8 mouse cellular contexts compared by ENCODE assay signal in the genomic region with DNA sequence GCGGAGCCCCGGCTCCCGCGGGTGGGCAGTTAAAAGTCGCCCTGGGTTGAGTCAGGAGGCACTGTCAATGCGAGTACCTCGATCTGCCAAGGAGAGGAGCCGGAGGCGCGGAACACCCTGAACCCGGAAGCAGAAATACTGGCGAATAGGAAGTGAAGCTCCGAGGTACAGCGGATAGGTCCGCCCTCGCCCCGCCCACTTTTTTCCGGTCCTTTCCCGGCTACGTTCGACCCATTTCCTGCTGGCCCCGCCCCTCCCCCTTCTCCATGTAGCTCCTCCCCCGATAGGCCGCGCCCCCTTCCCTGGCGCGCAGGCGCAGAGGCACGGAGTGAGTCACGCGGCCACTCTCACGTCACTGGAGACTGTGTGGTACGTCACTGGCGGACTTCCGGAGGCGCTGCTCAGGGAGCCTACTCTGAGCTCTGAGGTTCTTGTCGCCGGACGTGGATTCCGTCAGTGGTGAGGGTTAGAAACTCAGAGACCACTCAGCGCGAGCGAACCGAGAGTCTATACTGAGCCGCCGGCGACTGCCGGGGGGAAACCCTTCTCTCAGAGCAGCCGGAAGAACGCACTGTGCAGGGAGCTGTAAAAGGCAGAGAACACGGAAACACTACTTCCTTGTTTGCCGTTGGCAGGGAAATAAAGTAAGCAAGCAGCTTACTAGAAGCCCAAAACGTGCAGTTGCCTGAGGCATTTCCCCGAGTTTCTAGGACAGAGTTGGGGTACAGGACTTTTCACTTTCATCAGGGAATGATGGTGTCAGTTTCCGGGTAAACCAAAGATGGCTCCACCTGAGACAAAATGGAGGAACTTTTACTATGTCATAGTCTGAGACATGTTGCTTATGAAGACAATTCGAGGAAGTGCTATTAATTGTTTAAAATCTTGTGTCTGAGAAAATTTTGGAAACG. TPM values are rescaled to one million over a fixed set of nuclear protein-coding genes. Genes with fewer than 3 reads are reported as not detected.
A peak's percentile ranks its signal among the peaks of the same experiment; 100 is the strongest.
DNase-seq lines count a peak whose midpoint lies in the region; ATAC-seq and TF ChIP-seq lines count a peak whose summit lies in the region.

A gene (minus strand): TSS at position 140 of the 911 bp plus-strand sequence.

- H3K27me3 ChIP-seq in forebrain, embryonic 10.5 days (ENCODE audit: poor library complexity, severe bottlenecking) = no peaks in the 10 kb centered on the region
- no peaks in the 10 kb centered on the region for H3K27me3 ChIP-seq in heart, embryonic 15.5 days
- H3K27me3 ChIP-seq in liver, embryonic 14.5 days (ENCODE audit: control insufficient read depth, insufficient read depth, low read length) = no peaks in the 10 kb centered on the region
- no peaks in the 10 kb centered on the region for H3K27me3 ChIP-seq in neural tube, embryonic 11.5 days (ENCODE audit: control insufficient read depth, insufficient read depth, low read length)
- no peaks in the 10 kb centered on the region for H3K27me3 ChIP-seq in stomach, postnatal 0 days (ENCODE audit: control insufficient read depth, insufficient read depth, low read length)

- TF ChIP-seq CTCF in liver, embryonic 14.5 days (IDR thresholded peaks at IDR 0.05; ENCODE audit: low read depth) = no peak
- TF ChIP-seq CTCF in stomach, postnatal 0 days (IDR thresholded peaks at IDR 0.05; ENCODE audit: low read depth) = no peak

- H3K9ac ChIP-seq in heart, embryonic 15.5 days = peak within 1 kb of the TSS; percentile 94
- H3K9ac ChIP-seq in liver, embryonic 14.5 days (replicated peaks) = peak within 1 kb of the TSS; percentile 92
- H3K9ac ChIP-seq in neural tube, embryonic 11.5 days (ENCODE audit: low read length) = peak within 1 kb of the TSS; percentile 86
- H3K9ac ChIP-seq in stomach, postnatal 0 days (ENCODE audit: low read length) = peak within 1 kb of the TSS; percentile 92

- DNase-seq in CD8-positive naive resting alpha-beta T cell, adult 2 months (ENCODE audit: low read depth in 2 of 2, low spot score in 2 of 2) = peak; percentile 99
- DNase-seq in c-Kit-positive CD71-negative TER-119-negative erythroid progenitor cells, embryonic 14.5 days (ENCODE audit: low read depth) = peak; percentile 93
- peak; percentile 99 for DNase-seq in forebrain, embryonic 10.5 days (ENCODE audit: extremely low spot score, low spot score)
- peak; percentile 100 for DNase-seq in kidney, postnatal 25 days
- peak; percentile 97 to 98 (median 97) for DNase-seq in liver, embryonic 14.5 days (ENCODE audit: low read depth in 3 of 3, low spot score in 3 of 3)
- DNase-seq in neural tube, embryonic 11.5 days (ENCODE audit: low spot score) = peak; percentile 100
- peak; percentile 100 for DNase-seq in stomach, postnatal 0 days (ENCODE audit: low spot score)

- TF ChIP-seq EP300 in liver, embryonic 14.5 days (IDR thresholded peaks at IDR 0.05; ENCODE audit: low read depth) = no peak
- TF ChIP-seq EP300 in stomach, postnatal 0 days (optimal IDR thresholded peaks at IDR 0.05) = peak; percentile 31

- peaks cover 10% of the 10 kb centered on the region for H3K36me3 ChIP-seq in forebrain, embryonic 10.5 days (replicated peaks)
- peaks cover 2% of the 10 kb centered on the region; the same call in 1 of the 2 replicates for H3K36me3 ChIP-seq in heart, embryonic 15.5 days
- H3K36me3 ChIP-seq in liver, embryonic 14.5 days (replicated peaks; ENCODE audit: control insufficient read depth, insufficient read depth, low read depth) = peaks cover 4% of the 10 kb centered on the region; the same call in 1 of the 2 replicates
- no peaks in the 10 kb centered on the region for H3K36me3 ChIP-seq in neural tube, embryonic 11.5 days (ENCODE audit: control insufficient read depth, insufficient read depth, low read length)
- H3K36me3 ChIP-seq in stomach, postnatal 0 days (ENCODE audit: control insufficient read depth, insufficient read depth, low read length) = no peaks in the 10 kb centered on the region

- H3K9me3 ChIP-seq in forebrain, embryonic 10.5 days = no peaks in the 10 kb centered on the region
- no peaks in the 10 kb centered on the region for H3K9me3 ChIP-seq in heart, embryonic 15.5 days (replicated peaks)
- H3K9me3 ChIP-seq in liver, embryonic 14.5 days (ENCODE audit: control insufficient read depth, low read length) = no peaks in the 10 kb centered on the region
- H3K9me3 ChIP-seq in neural tube, embryonic 11.5 days (ENCODE audit: control insufficient read depth, low read length) = no peaks in the 10 kb centered on the region
- H3K9me3 ChIP-seq in stomach, postnatal 0 days (ENCODE audit: control insufficient read depth, low read length) = no peaks in the 10 kb centered on the region

- H3K4me2 ChIP-seq in heart, embryonic 15.5 days = peak within 1 kb of the TSS; percentile 96
- H3K4me2 ChIP-seq in liver, embryonic 14.5 days (ENCODE audit: low read depth) = peak within 1 kb of the TSS; percentile 88
- peak within 1 kb of the TSS; percentile 96 for H3K4me2 ChIP-seq in neural tube, embryonic 11.5 days (ENCODE audit: low read depth)
- peak within 1 kb of the TSS; percentile 92 for H3K4me2 ChIP-seq in stomach, postnatal 0 days (replicated peaks; ENCODE audit: low read depth)

- peak within 1 kb of the TSS; percentile 96 for H3K4me3 ChIP-seq in forebrain, embryonic 10.5 days
- H3K4me3 ChIP-seq in heart, embryonic 15.5 days = peak within 1 kb of the TSS; percentile 98
- H3K4me3 ChIP-seq in liver, embryonic 14.5 days (ENCODE audit: insufficient read depth in 1 of 2, low read depth in 2 of 2, low read length in 2 of 2) = peak within 1 kb of the TSS; percentile 72 to 86
- H3K4me3 ChIP-seq in neural tube, embryonic 11.5 days (ENCODE audit: low read depth, low read length) = peak within 1 kb of the TSS; percentile 96
- H3K4me3 ChIP-seq in stomach, postnatal 0 days (ENCODE audit: low read depth, low read length) = peak within 1 kb of the TSS; percentile 95

- H3K4me1 ChIP-seq in forebrain, embryonic 10.5 days = peaks cover 30% of the 10 kb centered on the region
- peaks cover 37% of the 10 kb centered on the region for H3K4me1 ChIP-seq in heart, embryonic 15.5 days (replicated peaks)
- H3K4me1 ChIP-seq in liver, embryonic 14.5 days (replicated peaks; ENCODE audit: control insufficient read depth in 2 of 2, insufficient read depth in 2 of 2, low read length in 1 of 2) = peaks cover 2 to 18% of the 10 kb centered on the region in 2 experiments; a peak in 3 of 4 replicates
- peaks cover 13% of the 10 kb centered on the region for H3K4me1 ChIP-seq in neural tube, embryonic 11.5 days (ENCODE audit: control insufficient read depth, insufficient read depth, low read length)
- H3K4me1 ChIP-seq in stomach, postnatal 0 days (replicated peaks; ENCODE audit: control insufficient read depth, insufficient read depth) = no peaks in the 10 kb centered on the region

- H3K27ac ChIP-seq in forebrain, embryonic 10.5 days = peak within 1 kb of the TSS; percentile 90
- peak within 1 kb of the TSS; percentile 93 for H3K27ac ChIP-seq in heart, embryonic 15.5 days
- H3K27ac ChIP-seq in liver, embryonic 14.5 days = peak within 1 kb of the TSS; percentile 76
- peak within 1 kb of the TSS; percentile 74; the same call in 1 of the 2 replicates for H3K27ac ChIP-seq in neural tube, embryonic 11.5 days (ENCODE audit: low read depth, low read length)
- peak within 1 kb of the TSS; percentile 94 for H3K27ac ChIP-seq in stomach, postnatal 0 days (replicated peaks)

- 3% methylated on average over 57 of the region's 57 CpGs for WGBS in forebrain, embryonic 10.5 days
- WGBS in heart, embryonic 15.5 days = 3% methylated on average over 56 of the region's 57 CpGs
- 2% methylated on average over 57 of the region's 57 CpGs for WGBS in liver, embryonic 14.5 days (ENCODE audit: insufficient replicate concordance)
- 3% methylated on average over 56 of the region's 57 CpGs for WGBS in neural tube, embryonic 11.5 days
- WGBS in stomach, postnatal 0 days = 4% methylated on average over 55 of the region's 57 CpGs

- peak; percentile 97 for ATAC-seq in heart, embryonic 15.5 days (replicated peaks; ENCODE audit: insufficient number of reproducible peaks, insufficient read depth, low FRiP score, low read depth)
- peak; percentile 97 for ATAC-seq in liver, embryonic 14.5 days (ENCODE audit: insufficient read depth)
- peak; percentile 99 for ATAC-seq in neural tube, embryonic 11.5 days (ENCODE audit: insufficient read depth, low FRiP score, low TSS enrichment)
- peak; percentile 98 for ATAC-seq in stomach, postnatal 0 days (ENCODE audit: low FRiP score, low TSS enrichment)

RNA-seq across cellular contexts. Expression of the gene that starts here (rescaled TPM):
- polyA plus RNA-seq in forebrain, embryonic 10.5 days (2016; fragmentation: Nextera tagmentation; extraction: Ambion mirVana) = 23.8 and 24.0 TPM in 2 replicates
- polyA plus RNA-seq in heart, embryonic 15.5 days (2015; fragmentation: Nextera tagmentation; extraction: Ambion mirVana) = 11.7 and 14.0 TPM in 2 replicates
- 3.8 and 5.0 TPM in 2 replicates for polyA plus RNA-seq in liver, embryonic 14.5 days (2012; rRNA removed)
- polyA plus RNA-seq in liver, embryonic 14.5 days (2014; fragmentation: Nextera tagmentation; extraction: Ambion mirVana) = 10.5 and 11.5 TPM in 2 replicates
- polyA plus RNA-seq in neural tube, embryonic 11.5 days (2014; fragmentation: Nextera tagmentation; extraction: Ambion mirVana) = 29.8 and 32.0 TPM in 2 replicates
- 11.9 and 13.5 TPM in 2 replicates for polyA plus RNA-seq in stomach, postnatal 0 days (2015; fragmentation: Nextera tagmentation; extraction: Ambion mirVana)

Comparison
In these comparisons a context has a peak if more than half of its experiments do, and no peak if none do; other contexts are left out.
1. Peak in every context shown above with its lines: DNase-seq, ATAC-seq, H3K4me3 ChIP-seq and H3K27ac ChIP-seq.